Mouse (Mus musculus): ENCODE results near the gene Pced1b.

Pced1b gene

GRCm38 (mm10) chr15:97397793-97398192 is 150.9 kb downstream of the Pced1b start:
- no peak for DNase-seq (ENCODE audit: low spot score in 2 of 2)

- no peak for DNase-seq (ENCODE audit: low spot score in 2 of 2)
Observed at GRCm38 (mm10) chr15:97400866-97401265, 154.0 kb downstream of the Pced1b start.

- DNase-seq (ENCODE audit: low spot score in 2 of 2) = no peak
Observed at GRCm38 (mm10) chr15:97404483-97404882, 157.6 kb downstream of the Pced1b start.

GRCm38 (mm10) chr15:97404998-97405397 is 158.1 kb downstream of the Pced1b start:
- DNase-seq (ENCODE audit: low spot score in 2 of 2) = no peak

GRCm38 (mm10) chr15:97406105-97406504 is 159.2 kb downstream of the Pced1b start:
- no peak for DNase-seq (ENCODE audit: low spot score in 2 of 2)

- DNase-seq (ENCODE audit: low spot score in 2 of 2) = peak in 1 of 2 experiments; percentile 47
Observed at GRCm38 (mm10) chr15:97407496-97408454, 160.9 kb downstream of the Pced1b start.

GRCm38 (mm10) chr15:97411136-97411535 is 164.2 kb downstream of the Pced1b start:
- DNase-seq (ENCODE audit: low spot score in 2 of 2) = no peak

GRCm38 (mm10) chr15:97411671-97412070 is 164.8 kb downstream of the Pced1b start:
- no peak for DNase-seq (ENCODE audit: low spot score in 2 of 2)

- DNase-seq (ENCODE audit: low spot score in 2 of 2) = no peak
Observed at GRCm38 (mm10) chr15:97412308-97412707, 165.4 kb downstream of the Pced1b start.

GRCm38 (mm10) chr15:97412861-97413260 is 166.0 kb downstream of the Pced1b start:
- DNase-seq (ENCODE audit: low spot score in 2 of 2) = no peak

GRCm38 (mm10) chr15:97414718-97415413 is 168.0 kb downstream of the Pced1b start:
- peak; percentile 8 to 11 for DNase-seq (ENCODE audit: low spot score in 2 of 2)

- no peak for DNase-seq (ENCODE audit: low spot score in 2 of 2)
Observed at GRCm38 (mm10) chr15:97415426-97415946, 168.6 kb downstream of the Pced1b start.

- DNase-seq (ENCODE audit: low spot score in 2 of 2) = no peak
Observed at GRCm38 (mm10) chr15:97420292-97420691, 173.4 kb downstream of the Pced1b start.

- no peak for DNase-seq (ENCODE audit: low spot score in 2 of 2)
Observed at GRCm38 (mm10) chr15:97421533-97421932, 174.6 kb downstream of the Pced1b start.

- no peak for DNase-seq (ENCODE audit: low spot score in 2 of 2)
Observed at GRCm38 (mm10) chr15:97422212-97422944, 175.5 kb downstream of the Pced1b start.

GRCm38 (mm10) chr15:97424375-97424774 is 177.5 kb downstream of the Pced1b start:
- no peak for DNase-seq (ENCODE audit: low spot score in 2 of 2)

GRCm38 (mm10) chr15:97424961-97425360 is 178.1 kb downstream of the Pced1b start:
- DNase-seq (ENCODE audit: low spot score in 2 of 2) = no peak

- no peak for DNase-seq (ENCODE audit: low spot score in 2 of 2)
Observed at GRCm38 (mm10) chr15:97429201-97429900, 182.4 kb downstream of the Pced1b start.

- no peak for DNase-seq (ENCODE audit: low spot score in 2 of 2)
Observed at GRCm38 (mm10) chr15:97431533-97431932, 184.6 kb downstream of the Pced1b start.

- no peak for DNase-seq (ENCODE audit: low spot score in 2 of 2)
Observed at GRCm38 (mm10) chr15:97432221-97432620, 185.3 kb downstream of the Pced1b start.
